Mouse (Mus musculus): ENCODE data around the gene 5330417H12Rik. TPM values are rescaled to one million over a fixed set of nuclear protein-coding genes. Genes with fewer than 3 reads are reported as not detected.

5330417H12Rik gene
- total and polyA plus RNA-seq, 3 experiments, result not detected

DNA sequence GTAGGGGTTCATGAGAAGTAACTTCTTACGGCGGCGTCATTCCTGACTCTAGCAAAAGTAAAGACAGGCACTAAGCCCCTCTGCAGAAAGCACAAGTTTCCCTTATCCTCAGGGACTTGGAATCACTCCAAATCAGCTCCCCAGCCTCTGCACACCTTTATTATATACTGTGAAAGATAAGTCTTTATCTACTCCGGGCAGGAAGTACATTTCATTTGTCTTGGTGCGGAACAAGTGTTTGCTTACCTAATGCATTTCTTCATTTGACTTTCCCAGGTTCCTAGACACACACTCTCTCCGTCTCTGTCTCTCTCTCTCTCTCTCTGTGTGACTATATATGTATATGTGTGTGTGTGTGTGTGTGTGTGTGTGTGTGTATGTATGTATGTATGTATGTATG, 38.7 kb upstream of the 5330417H12Rik start:
- no peak overlapping the region for H3K27ac ChIP-seq (ENCODE audit: control insufficient read depth, low read depth, low read length)
- H3K9me3 ChIP-seq (replicated peaks; ENCODE audit: insufficient read depth, low read length), result no peaks in the 10 kb centered on the region
- TF ChIP-seq ZKSCAN1 (IDR thresholded peaks at IDR 0.05; ENCODE audit: low read depth, low read length) (no peak), MXI1 (IDR thresholded peaks at IDR 0.05; ENCODE audit: low read depth, low read length) (no peak), SMC3 (IDR thresholded peaks at IDR 0.05; ENCODE audit: low read depth, low read length) (no peak), RCOR1 (IDR thresholded peaks at IDR 0.05; ENCODE audit: low read depth, low read length) (no peak), ELF1 (IDR thresholded peaks at IDR 0.05; ENCODE audit: low read depth, low read length) (no peak), MAFK (IDR thresholded peaks at IDR 0.05; ENCODE audit: borderline replicate concordance, low read depth, low read length) (no peak), BHLHE40 (IDR thresholded peaks at IDR 0.05; ENCODE audit: borderline replicate concordance, low read depth, low read length) (no peak), ZNF384 (IDR thresholded peaks at IDR 0.05; ENCODE audit: low read depth, low read length) (no peak), POLR2AphosphoS5 (IDR thresholded peaks at IDR 0.05; ENCODE audit: borderline replicate concordance, low read depth, low read length) (no peak), MEF2A (IDR thresholded peaks at IDR 0.05; ENCODE audit: extremely low read depth, insufficient replicate concordance, low read depth, low read length, poor library complexity, severe bottlenecking) (no peak)
- no peak overlapping the region for H3K4me3 ChIP-seq (ENCODE audit: control insufficient read depth in 1 of 2, insufficient read depth in 1 of 2, low read depth in 2 of 2, low read length in 2 of 2)
- no peaks in the 10 kb centered on the region for H3K4me1 ChIP-seq (ENCODE audit: control insufficient read depth in 1 of 2, insufficient read depth in 2 of 2, low read length in 2 of 2)
- H3K9ac ChIP-seq (ENCODE audit: control insufficient read depth, low read depth, low read length, poor library complexity, severe bottlenecking), result no peak overlapping the region
- no peaks in the 10 kb centered on the region for H3K79me2 ChIP-seq (ENCODE audit: control insufficient read depth, insufficient read depth, low read length, poor library complexity)
- no peaks in the 10 kb centered on the region for H3K27me3 ChIP-seq (ENCODE audit: control insufficient read depth in 1 of 2, insufficient read depth in 2 of 2, low read length in 2 of 2)
- no peaks in the 10 kb centered on the region for H3K36me3 ChIP-seq (ENCODE audit: control insufficient read depth in 1 of 2, insufficient read depth in 2 of 2, low read length in 2 of 2)
- no peak for DNase-seq (ENCODE audit: low read depth, low spot score)

DNA sequence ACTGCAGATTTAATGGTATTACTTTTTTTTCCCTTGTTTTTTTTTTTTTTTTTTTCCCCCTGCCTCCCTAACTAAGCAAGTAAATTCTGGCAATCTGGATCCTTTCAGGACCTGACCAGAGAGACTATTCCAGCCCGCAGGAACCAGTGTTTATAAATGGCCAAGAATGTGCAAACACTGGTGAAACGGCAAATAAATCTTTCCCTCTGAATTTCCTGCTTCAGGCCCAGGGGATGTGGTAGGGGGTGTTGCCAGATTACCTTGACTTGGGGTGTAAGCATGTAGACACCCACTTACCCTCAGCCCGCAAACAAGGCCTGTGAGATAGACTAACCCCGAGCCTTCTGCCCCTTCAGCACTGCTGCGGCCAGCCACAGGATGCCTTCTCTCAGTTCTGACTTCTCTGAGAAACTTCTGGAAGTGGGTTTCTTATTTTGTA, 36.9 kb upstream of the 5330417H12Rik start:
- no peak for DNase-seq (ENCODE audit: low read depth, low spot score)
- no peaks in the 10 kb centered on the region for H3K9me3 ChIP-seq (replicated peaks; ENCODE audit: insufficient read depth, low read length)
- no peaks in the 10 kb centered on the region for H3K27me3 ChIP-seq (ENCODE audit: control insufficient read depth in 1 of 2, insufficient read depth in 2 of 2, low read length in 2 of 2)
- H3K4me3 ChIP-seq (ENCODE audit: control insufficient read depth in 1 of 2, insufficient read depth in 1 of 2, low read depth in 2 of 2, low read length in 2 of 2), result no peak overlapping the region
- TF ChIP-seq NRF1 (IDR thresholded peaks at IDR 0.05; ENCODE audit: insufficient read depth, low read depth, low read length, poor library complexity, severe bottlenecking) (no peak), TBP (IDR thresholded peaks at IDR 0.05; ENCODE audit: low read depth, low read length) (no peak), POLR2A (IDR thresholded peaks at IDR 0.05; ENCODE audit: control insufficient read depth in 1 of 2, insufficient read depth in 1 of 2, low read depth in 1 of 2, low read length in 2 of 2, poor library complexity in 1 of 2) (no peak), MAZ (IDR thresholded peaks at IDR 0.05; ENCODE audit: low read depth, low read length) (no peak), SIN3A (IDR thresholded peaks at IDR 0.05; ENCODE audit: low read length) (no peak), ELF1 (IDR thresholded peaks at IDR 0.05; ENCODE audit: low read depth, low read length) (no peak), KAT2A (conservative IDR thresholded peaks at IDR 0.05; ENCODE audit: low read depth, low read length) (no peak), CHD2 (IDR thresholded peaks at IDR 0.05; ENCODE audit: low read length) (no peak), ZMIZ1 (IDR thresholded peaks at IDR 0.05; ENCODE audit: low read depth, low read length) (no peak), HCFC1 (IDR thresholded peaks at IDR 0.05; ENCODE audit: low read depth, low read length) (no peak), GATA1 (IDR thresholded peaks at IDR 0.05; ENCODE audit: low read depth, low read length) (no peak), CTCF (IDR thresholded peaks at IDR 0.05 in 2 of 3, conservative IDR thresholded peaks at IDR 0.05 in 1 of 3; ENCODE audit: control insufficient read depth in 1 of 3, insufficient read depth in 1 of 3, low read depth in 2 of 3, low read length in 3 of 3, poor library complexity in 1 of 3, severe bottlenecking in 1 of 3) (no peak)
- H3K79me2 ChIP-seq (ENCODE audit: control insufficient read depth, insufficient read depth, low read length, poor library complexity), result no peaks in the 10 kb centered on the region
- H3K36me3 ChIP-seq (ENCODE audit: control insufficient read depth in 1 of 2, insufficient read depth in 2 of 2, low read length in 2 of 2), result no peaks in the 10 kb centered on the region
- no peaks in the 10 kb centered on the region for H3K4me1 ChIP-seq (ENCODE audit: control insufficient read depth in 1 of 2, insufficient read depth in 2 of 2, low read length in 2 of 2)
- no peak overlapping the region for H3K27ac ChIP-seq (ENCODE audit: control insufficient read depth, low read depth, low read length)
- H3K9ac ChIP-seq (ENCODE audit: control insufficient read depth, low read depth, low read length, poor library complexity, severe bottlenecking), result no peak overlapping the region

Data from MEL (cell line).